Mouse (Mus musculus) bone marrow, adult 2 months (tissue): ENCODE measurements around the gene Hoxd13.

Experiments used
- CTCF ChIP-seq: fragments of 200-500 bp; IDR thresholded peaks from 2 replicates; pipeline ENCODE4 v1.5.1; 2011; ENCODE audit warnings: low read length, control low read depth; ENCODE audit not compliant: control insufficient read depth, insufficient read depth
- POLR2A ChIP-seq: fragments of 200-500 bp; IDR thresholded peaks from 2 replicates; pipeline ENCODE4 v1.6.1; 2011; ENCODE audit warnings: low read depth, mild to moderate bottlenecking, control low read depth, low read length, borderline replicate concordance; ENCODE audit not compliant: control insufficient read depth

DNA sequence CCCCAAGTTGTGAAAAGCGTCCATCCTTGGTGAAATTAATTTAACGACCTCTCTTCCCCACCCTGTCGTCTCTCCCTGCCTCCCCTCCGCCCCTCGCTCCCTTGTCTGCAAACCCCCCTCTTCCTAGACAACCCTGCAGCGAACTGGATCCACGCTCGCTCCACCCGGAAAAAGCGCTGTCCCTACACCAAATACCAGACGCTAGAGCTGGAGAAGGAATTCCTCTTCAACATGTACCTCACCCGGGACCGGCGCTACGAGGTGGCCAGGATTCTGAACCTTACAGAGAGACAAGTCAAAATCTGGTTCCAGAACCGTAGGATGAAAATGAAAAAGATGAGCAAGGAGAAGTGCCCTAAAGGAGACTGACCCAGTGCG, 30.9 kb downstream of the Hoxd13 start:
- TF ChIP-seq POLR2A (no peak), CTCF (no peak)
